Mouse (Mus musculus) lung, postnatal 0 days (tissue): ENCODE data around the gene Tfcp2l1.

ENCODE experiments used
- CTCF ChIP-seq: IDR thresholded peaks from 2 replicates; pipeline ENCODE4 v1.5.1; 2016; ENCODE audit warnings: antibody characterized with exemption, mild to moderate bottlenecking
- EP300 ChIP-seq: IDR thresholded peaks from 2 replicates; pipeline ENCODE4 v1.6.1; 2016; ENCODE audit warnings: antibody characterized with exemption, mild to moderate bottlenecking, control low read depth

DNA sequence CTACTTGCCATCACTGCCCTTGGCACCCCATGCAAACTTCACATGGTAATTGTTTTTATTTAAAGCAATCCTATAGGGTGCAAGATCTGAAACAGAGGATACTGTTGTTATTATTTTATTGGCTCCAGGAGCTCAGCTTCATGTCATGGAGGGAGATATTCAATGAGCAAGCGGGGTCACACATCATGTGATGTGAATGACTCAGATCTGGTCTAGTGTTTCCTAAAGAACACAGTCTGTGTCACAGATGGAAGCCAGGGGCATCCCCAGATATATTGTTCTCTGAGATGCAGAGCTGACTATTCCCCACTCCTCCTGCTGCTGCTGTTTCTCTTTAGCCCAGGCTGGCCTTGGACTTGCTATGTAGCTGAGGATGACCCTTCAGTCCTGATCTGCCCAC is 72.2 kb downstream of the Tfcp2l1 start:
- TF ChIP-seq CTCF (no peak), EP300 (no peak)
